8 mouse cellular contexts compared by ENCODE assay signal in the genomic region with DNA sequence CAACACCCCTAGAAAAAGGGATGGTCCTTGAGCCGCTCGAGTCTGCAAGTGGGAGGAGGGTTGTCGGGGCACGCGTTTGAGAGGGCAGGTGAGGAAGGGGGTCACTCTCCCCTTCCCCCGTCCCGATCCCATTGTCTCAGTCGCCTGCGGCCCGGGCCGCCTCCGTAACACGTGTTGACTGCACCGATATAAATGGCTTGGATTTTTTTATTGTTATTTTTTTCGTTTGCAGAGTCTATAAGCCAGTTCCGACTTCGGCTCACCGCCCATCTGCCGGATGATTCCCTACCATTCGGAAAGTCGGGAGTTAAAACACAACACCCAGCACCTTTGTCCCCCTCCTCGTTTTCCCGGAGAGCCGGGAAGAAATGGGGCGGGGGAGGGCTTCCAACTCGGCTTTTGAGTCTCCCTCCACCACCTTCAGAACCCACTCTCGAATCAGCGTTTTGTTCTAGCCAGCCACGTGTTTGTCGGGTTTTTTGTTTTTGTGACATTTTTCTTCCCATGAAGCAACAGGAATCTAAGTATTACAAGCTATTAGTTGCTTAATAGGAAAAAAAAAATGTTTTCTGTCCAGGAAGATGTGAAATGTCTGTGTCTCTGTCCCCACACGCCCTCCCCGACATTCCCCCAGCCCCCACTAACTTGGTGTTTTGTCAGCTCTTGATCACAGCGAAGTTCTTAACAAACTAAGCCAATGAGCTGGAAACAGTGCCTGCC. TPM values are rescaled to one million over a fixed set of nuclear protein-coding genes. Genes with fewer than 3 reads are reported as not detected.
DNase-seq lines count a peak whose midpoint lies in the region; ATAC-seq lines count a peak whose summit lies in the region.

No protein-coding gene starts in this region.

- H3K27ac ChIP-seq in kidney, embryonic 16.5 days (ENCODE audit: low read length): peak overlapping the region; percentile 96
- no peak overlapping the region for H3K27ac ChIP-seq in heart, embryonic 16.5 days (ENCODE audit: low read length)
- H3K27ac ChIP-seq in liver, embryonic 12.5 days: peak overlapping the region; percentile 89
- no peak overlapping the region for H3K27ac ChIP-seq in stomach, embryonic 16.5 days (ENCODE audit: low read length)

- under 1% methylated on average over 33 of the region's 33 CpGs for WGBS in kidney, embryonic 16.5 days
- under 1% methylated on average over 33 of the region's 33 CpGs for WGBS in heart, embryonic 16.5 days
- under 1% methylated on average over 33 of the region's 33 CpGs for WGBS in liver, embryonic 12.5 days (ENCODE audit: insufficient replicate concordance)
- WGBS in stomach, embryonic 16.5 days: 1% methylated on average over 33 of the region's 33 CpGs

- no peak; the same call in 1 of the 2 replicates for ATAC-seq in kidney, embryonic 16.5 days (ENCODE audit: low FRiP score, low TSS enrichment)
- 0 out of 2 replicates have a peak, but pooled peaks have one; percentile 0 for ATAC-seq in heart, embryonic 16.5 days (replicated peaks; ENCODE audit: extremely low read depth, insufficient read depth, low FRiP score)
- ATAC-seq in liver, embryonic 12.5 days: peak; percentile 13; the same call in 1 of the 2 replicates
- no peak for ATAC-seq in stomach, embryonic 16.5 days (ENCODE audit: insufficient read depth, low FRiP score)

- peak overlapping the region; percentile 90 for H3K4me3 ChIP-seq in kidney, embryonic 16.5 days (ENCODE audit: low read length)
- H3K4me3 ChIP-seq in heart, embryonic 16.5 days (ENCODE audit: low read length): peak overlapping the region; percentile 83
- peak overlapping the region; percentile 83 for H3K4me3 ChIP-seq in liver, embryonic 12.5 days
- peak overlapping the region; percentile 84 for H3K4me3 ChIP-seq in stomach, embryonic 16.5 days (replicated peaks; ENCODE audit: low read length)

- H3K9ac ChIP-seq in kidney, embryonic 16.5 days (replicated peaks; ENCODE audit: low read length): peak overlapping the region; percentile 97
- peak overlapping the region; percentile 95 for H3K9ac ChIP-seq in heart, embryonic 16.5 days (ENCODE audit: low read length)
- peak overlapping the region; percentile 89 for H3K9ac ChIP-seq in liver, embryonic 12.5 days
- H3K9ac ChIP-seq in stomach, embryonic 16.5 days (ENCODE audit: low read length): peak overlapping the region; percentile 96

- DNase-seq in kidney, adult 9 months: no peak
- DNase-seq in embryo, embryonic 11 days: peak; percentile 81
- DNase-seq in urinary bladder, postnatal 14 days (ENCODE audit: low spot score): no peak
- DNase-seq in right cerebral cortex, adult 2 months (ENCODE audit: low spot score in 2 of 2): no peak

- peak overlapping the region; percentile 98 for H3K4me2 ChIP-seq in kidney, embryonic 16.5 days (replicated peaks; ENCODE audit: low read depth, low read length)
- H3K4me2 ChIP-seq in heart, embryonic 16.5 days (ENCODE audit: low read depth, low read length): peak overlapping the region; percentile 99
- H3K4me2 ChIP-seq in liver, embryonic 12.5 days: peak overlapping the region; percentile 100
- H3K4me2 ChIP-seq in stomach, embryonic 16.5 days (ENCODE audit: low read depth, low read length): peak overlapping the region; percentile 92

- no peaks in the 10 kb centered on the region for H3K9me3 ChIP-seq in kidney, embryonic 16.5 days (ENCODE audit: low read length)
- H3K9me3 ChIP-seq in heart, embryonic 16.5 days (replicated peaks; ENCODE audit: control insufficient read depth, low read length): no peaks in the 10 kb centered on the region
- H3K9me3 ChIP-seq in liver, embryonic 12.5 days (replicated peaks): no peaks in the 10 kb centered on the region
- no peaks in the 10 kb centered on the region for H3K9me3 ChIP-seq in stomach, embryonic 16.5 days (replicated peaks; ENCODE audit: control insufficient read depth, low read length)

- no peaks in the 10 kb centered on the region for H3K36me3 ChIP-seq in kidney, embryonic 16.5 days (ENCODE audit: insufficient read depth, low read length)
- H3K36me3 ChIP-seq in heart, embryonic 16.5 days (ENCODE audit: control insufficient read depth, insufficient read depth): no peaks in the 10 kb centered on the region
- no peaks in the 10 kb centered on the region for H3K36me3 ChIP-seq in liver, embryonic 12.5 days
- no peaks in the 10 kb centered on the region for H3K36me3 ChIP-seq in stomach, embryonic 16.5 days (ENCODE audit: control insufficient read depth, insufficient read depth, low read length)

- H3K4me1 ChIP-seq in kidney, embryonic 16.5 days (ENCODE audit: insufficient read depth, low read length): peaks cover 23% of the 10 kb centered on the region
- H3K4me1 ChIP-seq in heart, embryonic 16.5 days (ENCODE audit: control insufficient read depth, insufficient read depth, low read length): peaks cover 21% of the 10 kb centered on the region
- H3K4me1 ChIP-seq in liver, embryonic 12.5 days: peaks cover 74% of the 10 kb centered on the region
- H3K4me1 ChIP-seq in stomach, embryonic 16.5 days (ENCODE audit: control insufficient read depth, insufficient read depth, low read length): peaks cover 22% of the 10 kb centered on the region

- H3K27me3 ChIP-seq in kidney, embryonic 16.5 days (ENCODE audit: insufficient read depth, low read length): peaks cover 11% of the 10 kb centered on the region; the same call in 1 of the 2 replicates
- no peaks in the 10 kb centered on the region for H3K27me3 ChIP-seq in heart, embryonic 16.5 days (ENCODE audit: control insufficient read depth, insufficient read depth, low read length)
- peaks cover 11% of the 10 kb centered on the region for H3K27me3 ChIP-seq in liver, embryonic 12.5 days (replicated peaks)
- H3K27me3 ChIP-seq in stomach, embryonic 16.5 days (ENCODE audit: control insufficient read depth, insufficient read depth, low read length): peaks cover 6% of the 10 kb centered on the region; the same call in 1 of the 2 replicates

RNA-seq across cellular contexts. Expression of a gene that starts 1.9 kb away (rescaled TPM):
- polyA plus RNA-seq in kidney, embryonic 16.5 days (2015; fragmentation: Nextera tagmentation; extraction: Ambion mirVana): 57.2 and 62.5 TPM in 2 replicates
- polyA plus RNA-seq in heart, embryonic 16.5 days (2015; fragmentation: Nextera tagmentation; extraction: Ambion mirVana): 21.1 and 24.6 TPM in 2 replicates
- polyA plus RNA-seq in liver, embryonic 12.5 days (2016; fragmentation: Nextera tagmentation; extraction: Ambion mirVana): 33.8 and 38.3 TPM in 2 replicates
- polyA plus RNA-seq in stomach, embryonic 16.5 days (2015; fragmentation: Nextera tagmentation; extraction: Ambion mirVana): 24.1 and 26.7 TPM in 2 replicates

RNA-seq across cellular contexts. Expression of a gene that starts 16.7 kb away (rescaled TPM):
- not detected in 2 replicates for polyA plus RNA-seq in kidney, embryonic 16.5 days (2015; fragmentation: Nextera tagmentation; extraction: Ambion mirVana)
- polyA plus RNA-seq in heart, embryonic 16.5 days (2015; fragmentation: Nextera tagmentation; extraction: Ambion mirVana): not detected in 2 replicates
- not detected in 2 replicates for polyA plus RNA-seq in liver, embryonic 12.5 days (2016; fragmentation: Nextera tagmentation; extraction: Ambion mirVana)
- polyA plus RNA-seq in stomach, embryonic 16.5 days (2015; fragmentation: Nextera tagmentation; extraction: Ambion mirVana): 2.5 and 5.3 TPM in 2 replicates

RNA-seq across cellular contexts. Expression of a gene that starts 27.0 kb away (rescaled TPM):
- 93.1 and 96.0 TPM in 2 replicates for polyA plus RNA-seq in kidney, embryonic 16.5 days (2015; fragmentation: Nextera tagmentation; extraction: Ambion mirVana)
- 69.3 and 72.0 TPM in 2 replicates for polyA plus RNA-seq in heart, embryonic 16.5 days (2015; fragmentation: Nextera tagmentation; extraction: Ambion mirVana)
- polyA plus RNA-seq in liver, embryonic 12.5 days (2016; fragmentation: Nextera tagmentation; extraction: Ambion mirVana): 100 and 108 TPM in 2 replicates
- polyA plus RNA-seq in stomach, embryonic 16.5 days (2015; fragmentation: Nextera tagmentation; extraction: Ambion mirVana): 80.5 and 92.6 TPM in 2 replicates

RNA-seq across cellular contexts. Expression of a gene that starts 57.5 kb away (rescaled TPM):
- 38.7 and 42.0 TPM in 2 replicates for polyA plus RNA-seq in kidney, embryonic 16.5 days (2015; fragmentation: Nextera tagmentation; extraction: Ambion mirVana)
- 29.1 and 31.4 TPM in 2 replicates for polyA plus RNA-seq in heart, embryonic 16.5 days (2015; fragmentation: Nextera tagmentation; extraction: Ambion mirVana)
- 26.4 and 27.2 TPM in 2 replicates for polyA plus RNA-seq in liver, embryonic 12.5 days (2016; fragmentation: Nextera tagmentation; extraction: Ambion mirVana)
- 32.6 and 34.0 TPM in 2 replicates for polyA plus RNA-seq in stomach, embryonic 16.5 days (2015; fragmentation: Nextera tagmentation; extraction: Ambion mirVana)

Comparison
In these comparisons a context has a peak if more than half of its experiments do, and no peak if none do; other contexts are left out.
1. ATAC-seq: peak in heart, embryonic 16.5 days (single experiment) and liver, embryonic 12.5 days (single experiment); none in kidney, embryonic 16.5 days (single experiment) and stomach, embryonic 16.5 days (single experiment).
2. H3K27ac ChIP-seq: peak in kidney, embryonic 16.5 days (single experiment) and liver, embryonic 12.5 days (single experiment); none in heart, embryonic 16.5 days (single experiment) and stomach, embryonic 16.5 days (single experiment).
3. Peak in every context shown above with its lines, with median percentiles within 50 percentile points of each other: H3K4me2 ChIP-seq, H3K4me3 ChIP-seq and H3K9ac ChIP-seq.